Mouse (Mus musculus) spleen, adult 18-20 months (tissue): ENCODE results near the gene Slc28a3.

Experiments used
- DNase-seq, 2 experiments: peaks; one replicate each; pipeline ENCODE4 v3.0.0; 2022; ENCODE audit warnings: mixed read lengths in 2 of 2

Slc28a3 gene

DNA sequence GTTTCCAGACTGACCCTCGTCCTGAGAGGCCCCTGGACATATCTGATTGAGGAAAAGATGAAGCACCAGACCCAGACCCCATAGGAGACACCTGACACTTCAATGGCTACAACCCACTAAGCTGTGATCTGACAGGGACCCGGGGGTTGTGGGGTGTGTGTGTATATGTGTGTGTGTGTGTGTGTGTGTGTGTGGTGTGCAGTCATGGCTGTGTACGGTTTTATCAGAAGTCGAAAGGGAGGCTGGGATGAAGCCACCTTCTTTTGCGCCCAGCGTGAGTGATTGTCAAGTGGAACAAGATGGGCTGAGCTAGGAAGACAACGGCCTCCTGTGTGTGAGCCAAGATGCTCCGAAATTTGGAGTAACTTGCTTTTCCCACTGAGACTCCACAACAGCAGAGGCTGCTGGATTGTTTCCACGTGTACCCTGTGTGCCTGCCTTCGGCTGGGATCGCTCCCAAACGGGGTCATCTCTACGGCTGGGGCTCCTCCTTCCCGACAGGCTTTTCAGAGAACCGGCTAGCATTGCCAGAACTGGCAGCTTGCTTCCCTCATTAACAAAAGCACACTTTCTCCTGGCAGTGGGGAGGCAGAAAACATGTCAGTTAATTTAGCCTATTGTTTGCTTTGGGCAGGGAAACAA lies 50.1 kb downstream of the Slc28a3 start:
- no peak for DNase-seq

DNA sequence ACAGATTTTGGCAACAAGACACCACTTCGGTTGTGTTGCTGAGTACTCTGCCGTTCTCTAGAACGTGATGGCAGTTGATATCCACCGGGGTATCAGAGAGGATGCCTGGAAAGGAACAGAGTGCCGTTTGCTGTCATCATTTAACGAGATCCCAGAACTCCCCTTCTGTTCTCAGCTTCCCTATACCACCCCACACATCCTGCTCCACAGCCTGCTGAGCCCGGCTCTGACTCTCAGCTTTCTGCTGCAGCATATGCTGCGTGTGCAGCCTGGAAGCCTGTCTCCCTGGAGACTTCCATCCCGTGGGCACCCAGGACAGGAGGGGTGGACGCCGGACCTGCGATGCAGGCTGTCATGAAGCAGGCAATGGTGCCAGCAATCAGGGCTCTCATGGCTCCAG lies 52.5 kb downstream of the Slc28a3 start:
- no peak for DNase-seq

GRCm38 (mm10) chr13:58556018-58556417 lies 54.7 kb downstream of the Slc28a3 start:
- peak in 1 of 2 experiments; percentile 32 for DNase-seq

GRCm38 (mm10) chr13:58555561-58555960 lies 55.1 kb downstream of the Slc28a3 start:
- DNase-seq, result no peak

DNA sequence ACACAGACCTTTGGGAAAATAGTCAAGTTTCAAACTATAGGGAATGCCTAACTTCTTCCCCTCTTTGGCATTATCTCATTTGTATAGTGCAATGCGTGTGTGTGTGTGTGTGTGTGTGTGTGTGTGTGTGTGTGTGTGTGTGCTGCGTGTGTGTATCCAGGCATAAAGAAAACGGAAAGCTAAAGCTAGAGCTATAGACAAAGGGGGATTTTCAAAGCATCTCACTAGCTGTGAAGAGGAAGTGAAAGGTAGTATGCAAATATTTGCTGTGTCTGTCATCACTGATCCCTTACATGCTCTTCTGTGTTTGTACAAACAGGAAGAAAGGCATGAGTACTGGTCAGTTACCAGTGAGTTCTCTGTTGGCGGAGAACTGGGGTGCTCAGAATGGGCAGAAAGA lies 58.8 kb downstream of the Slc28a3 start:
- peak; percentile 29 to 44 for DNase-seq

GRCm38 (mm10) chr13:58547570-58547969 lies 63.1 kb downstream of the Slc28a3 start:
- DNase-seq, result no peak

- DNase-seq, result no peak
Observed at GRCm38 (mm10) chr13:58543688-58544408, 66.8 kb downstream of the Slc28a3 start.

DNA sequence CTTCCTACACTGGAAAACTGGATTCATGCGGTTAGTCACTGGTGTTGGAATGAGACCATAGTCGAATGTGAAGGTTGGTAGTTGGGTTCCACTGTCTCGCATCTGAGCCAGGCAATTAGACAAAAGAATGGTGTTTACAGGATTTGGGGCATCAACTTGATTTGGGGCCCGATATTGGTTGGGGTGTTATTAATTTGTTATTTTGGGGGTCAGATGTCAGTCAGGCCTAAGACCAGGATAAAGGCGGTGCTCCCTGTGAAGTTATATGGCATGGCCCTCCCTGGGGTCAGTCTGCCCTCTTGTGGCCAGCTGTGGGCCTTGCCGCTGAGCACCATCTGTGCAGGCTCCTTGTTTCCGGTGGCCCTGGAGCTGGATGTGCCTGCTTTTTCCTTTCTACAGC lies 67.6 kb downstream of the Slc28a3 start:
- peak; percentile 52 to 75 for DNase-seq

DNA sequence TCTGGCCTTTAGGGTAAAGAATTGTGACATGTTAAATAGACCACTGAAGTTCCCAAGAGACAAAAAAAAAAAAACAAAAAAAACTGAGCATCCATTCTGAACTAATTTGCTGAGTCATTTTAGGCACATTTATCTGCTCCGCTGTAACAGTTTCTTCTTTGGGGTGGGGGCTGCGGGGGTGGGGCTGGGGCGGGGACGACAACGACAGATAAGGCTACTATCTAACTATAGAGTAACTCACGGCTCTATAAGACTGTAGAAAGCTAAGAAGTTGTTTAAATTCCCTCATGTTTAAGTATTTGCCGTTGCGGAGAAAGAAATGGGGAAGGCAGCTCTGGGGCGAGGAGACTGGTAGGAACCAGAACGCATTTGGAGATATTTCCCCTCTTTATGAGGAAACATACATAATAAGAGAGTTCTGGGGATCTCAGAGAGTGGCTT lies 68.1 kb downstream of the Slc28a3 start:
- no peak for DNase-seq

DNA sequence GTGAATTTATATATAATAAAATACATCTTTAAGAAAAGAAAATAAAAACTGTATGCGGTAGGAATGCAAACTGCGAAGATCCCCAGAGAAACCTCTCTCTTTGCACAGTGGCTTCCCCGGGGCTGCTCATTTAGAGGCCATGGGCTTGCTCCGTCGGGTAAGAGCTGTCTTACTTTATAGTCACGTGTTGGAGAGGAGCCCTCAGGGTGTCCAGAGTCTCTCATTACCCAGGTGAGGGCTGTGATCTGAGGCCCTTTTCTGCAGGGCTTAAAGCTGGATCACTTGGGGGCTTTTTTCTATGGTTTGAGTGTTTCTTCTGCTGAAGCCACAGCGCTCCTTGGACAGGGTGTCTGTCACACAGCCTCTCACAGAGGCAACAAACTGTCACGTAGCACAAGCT lies 68.5 kb downstream of the Slc28a3 start:
- DNase-seq, result no peak

GRCm38 (mm10) chr13:58541620-58542019 lies 69.1 kb downstream of the Slc28a3 start:
- DNase-seq, result no peak

GRCm38 (mm10) chr13:58538966-58539365 lies 71.7 kb downstream of the Slc28a3 start:
- DNase-seq, result no peak

- no peak for DNase-seq
Observed at GRCm38 (mm10) chr13:58538366-58538765, 72.3 kb downstream of the Slc28a3 start.

DNA sequence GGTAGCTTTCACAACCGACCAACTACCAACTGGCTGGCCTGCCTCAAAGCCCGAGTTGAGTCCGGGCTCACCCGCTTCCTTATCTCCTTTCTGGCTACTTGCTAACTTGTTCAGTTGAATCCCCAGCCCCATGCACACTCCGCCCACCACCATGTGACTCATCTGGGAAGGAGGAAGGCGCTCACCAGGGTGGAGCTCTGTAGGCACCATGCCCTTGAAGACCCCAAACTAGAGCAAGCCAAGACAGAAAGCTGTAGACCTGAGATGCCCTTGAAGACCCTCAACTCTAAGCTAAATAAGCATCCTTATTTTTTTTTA lies 72.8 kb downstream of the Slc28a3 start:
- no peak for DNase-seq

GRCm38 (mm10) chr13:58537232-58537915 lies 73.3 kb downstream of the Slc28a3 start:
- no peak for DNase-seq

DNA sequence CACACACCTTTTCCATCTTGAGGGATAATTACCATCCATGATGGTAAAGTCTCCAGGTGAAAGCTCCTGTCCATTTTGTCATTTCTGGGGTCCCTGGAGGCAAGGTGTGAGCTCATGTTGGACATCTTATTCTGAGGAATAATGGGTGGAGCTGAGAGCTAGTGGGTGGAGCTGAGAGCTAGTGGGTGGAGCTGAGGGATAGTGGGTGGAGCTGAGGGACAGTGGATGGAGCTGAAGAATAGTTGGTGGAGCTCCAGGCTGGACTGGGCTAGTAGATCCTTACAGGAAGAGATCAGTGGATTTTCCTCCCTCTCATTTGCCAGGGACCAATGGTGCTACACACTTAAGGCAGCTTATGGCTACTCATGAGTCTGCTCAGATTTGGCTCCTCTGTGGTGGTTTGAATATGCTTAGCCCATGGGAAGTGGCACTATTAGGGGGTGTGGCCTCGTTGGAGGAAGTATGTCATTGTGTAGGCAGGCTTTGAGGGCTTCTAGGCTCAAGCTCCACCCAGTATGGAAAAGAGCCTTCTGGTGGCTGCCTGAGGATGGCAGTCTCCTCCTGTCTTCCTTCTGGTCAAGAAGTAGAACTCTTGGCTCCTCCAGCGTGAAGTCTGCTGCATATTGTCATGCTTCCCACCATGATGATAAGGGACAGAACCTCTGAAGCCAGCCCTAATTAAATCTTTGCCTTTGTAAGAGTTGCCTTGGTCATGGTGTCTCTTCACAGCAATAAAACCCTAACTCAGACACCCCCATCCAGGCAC lies 74.0 kb downstream of the Slc28a3 start:
- no peak for DNase-seq

DNA sequence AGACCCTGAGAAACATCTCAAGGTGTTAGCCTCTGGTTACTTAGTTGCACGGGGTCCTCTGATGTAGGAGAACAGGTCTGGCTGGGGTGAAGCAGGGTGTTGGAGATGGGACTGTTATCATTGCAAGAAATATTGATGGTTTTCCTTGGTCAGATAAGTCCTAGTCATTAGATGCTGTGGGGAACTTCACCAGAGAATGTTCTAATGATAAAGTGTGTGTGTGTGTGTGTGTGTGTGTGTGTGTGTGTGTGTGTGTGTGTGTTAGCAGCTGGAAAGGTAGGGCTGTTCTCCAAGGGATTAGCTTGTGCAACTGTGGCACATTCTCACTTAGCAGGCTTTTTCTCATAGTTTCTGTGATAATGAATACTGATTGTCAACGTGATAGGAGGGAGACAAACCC lies 75.4 kb downstream of the Slc28a3 start:
- DNase-seq, result no peak

DNA sequence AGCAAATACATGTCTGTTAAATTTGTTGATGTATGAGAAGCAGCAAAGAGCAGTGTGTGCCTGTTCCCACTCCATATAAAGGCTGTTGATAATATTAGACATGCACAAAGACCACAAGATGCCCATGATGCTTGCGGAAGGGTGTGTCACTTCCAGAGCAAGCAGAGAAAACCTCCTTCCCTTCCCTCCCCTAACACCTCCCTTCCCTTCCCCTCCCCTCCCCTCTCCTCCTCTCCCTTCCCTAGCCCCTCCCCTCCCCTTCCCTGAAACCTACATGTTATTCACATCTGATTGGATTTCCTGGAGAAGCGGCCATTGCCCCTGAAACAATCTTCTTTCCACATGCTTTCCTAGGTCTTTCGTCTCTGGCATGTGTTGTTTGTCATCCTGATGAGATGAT lies 75.8 kb downstream of the Slc28a3 start:
- DNase-seq, result no peak

GRCm38 (mm10) chr13:58534216-58534841 lies 76.3 kb downstream of the Slc28a3 start:
- DNase-seq, result no peak

DNA sequence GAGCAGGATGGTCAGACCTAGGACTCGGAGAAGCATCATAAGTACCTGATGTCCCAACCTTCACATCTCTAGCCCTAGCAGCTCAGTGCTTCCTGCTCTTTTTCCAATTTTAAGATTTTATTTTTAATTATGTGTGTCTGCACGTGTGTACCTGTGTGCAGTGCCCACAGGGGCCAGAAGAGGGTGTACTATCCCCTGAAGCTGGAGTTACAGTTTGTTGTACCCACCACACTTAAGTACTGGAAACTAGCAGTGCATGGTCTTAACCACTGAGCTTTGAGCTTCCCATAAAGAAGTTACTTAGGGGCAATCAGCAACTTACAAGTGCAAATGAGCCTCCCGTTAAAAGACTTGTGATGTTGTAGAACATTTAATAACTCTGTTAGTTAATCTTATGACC lies 86.1 kb downstream of the Slc28a3 start:
- DNase-seq, result no peak

GRCm38 (mm10) chr13:58523761-58524117 lies 86.9 kb downstream of the Slc28a3 start:
- no peak for DNase-seq

DNA sequence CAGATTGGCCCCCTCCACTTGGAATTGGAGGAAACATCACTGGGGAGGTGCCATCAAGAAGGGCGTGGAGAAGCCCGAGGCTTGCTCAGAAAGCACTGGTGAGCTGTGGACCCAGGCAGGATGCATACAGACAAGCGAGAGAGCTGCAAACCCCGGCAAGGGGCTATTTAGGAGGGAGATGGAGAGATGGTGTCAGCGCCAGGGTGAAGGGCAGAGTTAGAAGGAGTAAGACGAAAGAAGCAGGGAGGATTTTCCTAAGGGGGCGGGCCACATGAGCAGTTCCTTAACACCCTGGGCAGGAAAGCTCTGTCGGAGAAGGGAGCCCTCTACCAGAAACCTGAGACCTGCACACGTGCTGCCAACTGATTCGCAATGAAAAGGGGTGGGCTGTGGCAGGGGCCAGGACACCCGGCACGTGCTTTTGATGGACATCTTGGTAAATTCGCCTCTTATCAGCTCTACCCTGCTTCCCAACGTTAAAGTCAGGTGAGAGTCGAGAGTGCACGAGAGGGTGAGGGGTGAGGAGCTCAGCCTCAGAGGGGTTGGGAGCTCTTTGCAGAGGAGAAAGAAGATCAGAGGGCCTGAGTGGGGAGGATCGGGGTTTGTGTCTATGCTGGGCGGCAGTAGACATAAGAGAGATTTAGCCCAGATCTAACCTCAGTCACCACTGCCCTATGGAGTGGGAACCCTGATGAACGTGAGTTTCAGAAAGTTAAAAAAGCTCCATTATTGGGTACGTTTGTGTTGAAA lies 87.5 kb downstream of the Slc28a3 start:
- DNase-seq, result no peak
